Mouse (Mus musculus): ENCODE results near the gene Hoga1. TPM values are rescaled to one million over a fixed set of nuclear protein-coding genes. Genes with fewer than 3 reads are reported as not detected.

Hoga1 gene
- polyA plus RNA-seq, 1 experiment from 2014 or later: 1.3 TPM

- Histone ChIP-seq H3K27ac (replicated peaks; ENCODE audit: low read depth, low read length) (no peak overlapping the region), H3K27me3 (ENCODE audit: control insufficient read depth, insufficient read depth, low read length) (no peaks in the 10 kb centered on the region), H3K4me3 (replicated peaks; ENCODE audit: low read depth, low read length) (no peak overlapping the region), H3K9me3 (ENCODE audit: control insufficient read depth, low read length) (no peaks in the 10 kb centered on the region), H3K36me3 (ENCODE audit: control insufficient read depth, insufficient read depth, low read length) (no peaks in the 10 kb centered on the region), H3K9ac (replicated peaks; ENCODE audit: low read length) (no peak overlapping the region), H3K4me1 (ENCODE audit: control insufficient read depth, insufficient read depth, low read length) (no peaks in the 10 kb centered on the region), H3K4me2 (ENCODE audit: low read length) (no peak overlapping the region)
- ATAC-seq (ENCODE audit: low FRiP score, low TSS enrichment): no peak
- WGBS: 77% methylated on average over 8 of the region's 8 CpGs
- no peak for DNase-seq
Measured at GRCm38 (mm10) chr19:42006568-42006967, 38.8 kb upstream of the Hoga1 start.

- Histone ChIP-seq H3K4me3 (replicated peaks; ENCODE audit: low read depth, low read length) (no peak overlapping the region), H3K9ac (replicated peaks; ENCODE audit: low read length) (no peak overlapping the region), H3K4me1 (ENCODE audit: control insufficient read depth, insufficient read depth, low read length) (no peaks in the 10 kb centered on the region), H3K27ac (replicated peaks; ENCODE audit: low read depth, low read length) (no peak overlapping the region), H3K9me3 (ENCODE audit: control insufficient read depth, low read length) (no peaks in the 10 kb centered on the region), H3K36me3 (ENCODE audit: control insufficient read depth, insufficient read depth, low read length) (no peaks in the 10 kb centered on the region), H3K4me2 (ENCODE audit: low read length) (no peak overlapping the region), H3K27me3 (ENCODE audit: control insufficient read depth, insufficient read depth, low read length) (no peaks in the 10 kb centered on the region)
- DNase-seq (no peak), ATAC-seq (ENCODE audit: low FRiP score, low TSS enrichment) (no peak)
- WGBS: 64% methylated on average over 3 of the region's 3 CpGs
Measured at GRCm38 (mm10) chr19:42008586-42008985, 36.8 kb upstream of the Hoga1 start.

DNA sequence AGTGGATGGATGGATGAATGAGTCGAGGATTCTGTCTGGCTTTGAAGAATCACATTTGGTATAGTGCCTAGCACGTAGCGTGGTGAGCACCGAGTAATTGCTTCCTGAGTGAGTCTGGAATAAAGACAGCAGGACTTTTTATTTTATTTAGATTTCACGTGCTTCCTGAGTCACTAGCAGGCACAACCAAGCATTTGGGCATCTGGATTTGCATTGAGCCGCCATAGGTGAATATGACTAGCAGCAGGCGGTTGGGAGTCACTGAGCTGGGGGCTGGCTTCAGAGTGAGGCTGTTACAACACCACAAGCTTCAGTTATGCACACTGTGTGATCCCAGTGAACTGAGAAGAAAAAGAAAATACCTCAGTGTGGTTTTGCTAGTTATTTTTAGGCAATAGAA, 36.3 kb upstream of the Hoga1 start:
- 73% methylated on average over 7 of the region's 7 CpGs for WGBS
- ATAC-seq (ENCODE audit: low FRiP score, low TSS enrichment): no peak

DNA sequence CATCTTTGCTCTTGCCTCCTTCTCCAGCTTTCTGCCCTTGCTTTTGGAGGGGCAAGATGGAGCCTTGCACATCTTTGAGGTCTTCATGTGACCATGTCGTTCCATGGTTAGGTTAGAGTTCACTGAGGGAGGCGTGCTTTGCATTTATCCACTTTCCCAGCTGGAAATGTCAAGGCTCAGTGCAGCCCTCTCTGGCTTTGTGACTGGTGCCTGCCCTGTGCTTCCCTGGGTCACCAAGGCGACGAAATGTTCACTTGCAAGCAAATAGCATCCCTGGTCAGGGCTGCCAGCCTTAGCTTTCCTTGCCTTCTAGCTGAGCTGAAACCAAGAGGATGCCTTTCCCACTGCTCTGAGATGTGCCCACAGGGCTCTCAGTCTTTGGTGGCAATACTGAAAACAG, 35.0 kb upstream of the Hoga1 start:
- no peaks in the 10 kb centered on the region for H3K27me3 ChIP-seq (ENCODE audit: control insufficient read depth, insufficient read depth, low read length)
- ATAC-seq (ENCODE audit: low FRiP score, low TSS enrichment) (no peak), DNase-seq (no peak)
- H3K4me3 ChIP-seq (replicated peaks; ENCODE audit: low read depth, low read length): no peak overlapping the region
- H3K4me2 ChIP-seq (ENCODE audit: low read length): no peak overlapping the region
- no peaks in the 10 kb centered on the region for H3K36me3 ChIP-seq (ENCODE audit: control insufficient read depth, insufficient read depth, low read length)
- no peak overlapping the region for H3K9ac ChIP-seq (replicated peaks; ENCODE audit: low read length)
- H3K27ac ChIP-seq (replicated peaks; ENCODE audit: low read depth, low read length): no peak overlapping the region
- no peaks in the 10 kb centered on the region for H3K9me3 ChIP-seq (ENCODE audit: control insufficient read depth, low read length)
- WGBS: 36% methylated on average over 4 of the region's 4 CpGs
- H3K4me1 ChIP-seq (ENCODE audit: control insufficient read depth, insufficient read depth, low read length): no peaks in the 10 kb centered on the region

More for the DNA sequence above, 36.3 kb upstream of the Hoga1 start:
- Histone ChIP-seq H3K27me3 (ENCODE audit: control insufficient read depth, insufficient read depth, low read length) (no peaks in the 10 kb centered on the region), H3K9me3 (ENCODE audit: control insufficient read depth, low read length) (no peaks in the 10 kb centered on the region), H3K9ac (replicated peaks; ENCODE audit: low read length) (no peak overlapping the region), H3K4me3 (replicated peaks; ENCODE audit: low read depth, low read length) (no peak overlapping the region), H3K27ac (replicated peaks; ENCODE audit: low read depth, low read length) (no peak overlapping the region), H3K4me2 (ENCODE audit: low read length) (no peak overlapping the region), H3K4me1 (ENCODE audit: control insufficient read depth, insufficient read depth, low read length) (no peaks in the 10 kb centered on the region), H3K36me3 (ENCODE audit: control insufficient read depth, insufficient read depth, low read length) (no peaks in the 10 kb centered on the region)
- no peak for DNase-seq

GRCm38 (mm10) chr19:42011123-42011522, 34.3 kb upstream of the Hoga1 start:
- ATAC-seq (ENCODE audit: low FRiP score, low TSS enrichment) (no peak), DNase-seq (no peak)
- no peaks in the 10 kb centered on the region for H3K4me1 ChIP-seq (ENCODE audit: control insufficient read depth, insufficient read depth, low read length)
- H3K4me3 ChIP-seq (replicated peaks; ENCODE audit: low read depth, low read length): no peak overlapping the region
- WGBS: 81% methylated on average over 7 of the region's 7 CpGs
- no peaks in the 10 kb centered on the region for H3K36me3 ChIP-seq (ENCODE audit: control insufficient read depth, insufficient read depth, low read length)
- H3K9ac ChIP-seq (replicated peaks; ENCODE audit: low read length): no peak overlapping the region
- no peaks in the 10 kb centered on the region for H3K27me3 ChIP-seq (ENCODE audit: control insufficient read depth, insufficient read depth, low read length)
- no peaks in the 10 kb centered on the region for H3K9me3 ChIP-seq (ENCODE audit: control insufficient read depth, low read length)
- H3K4me2 ChIP-seq (ENCODE audit: low read length): no peak overlapping the region
- H3K27ac ChIP-seq (replicated peaks; ENCODE audit: low read depth, low read length): no peak overlapping the region

DNA sequence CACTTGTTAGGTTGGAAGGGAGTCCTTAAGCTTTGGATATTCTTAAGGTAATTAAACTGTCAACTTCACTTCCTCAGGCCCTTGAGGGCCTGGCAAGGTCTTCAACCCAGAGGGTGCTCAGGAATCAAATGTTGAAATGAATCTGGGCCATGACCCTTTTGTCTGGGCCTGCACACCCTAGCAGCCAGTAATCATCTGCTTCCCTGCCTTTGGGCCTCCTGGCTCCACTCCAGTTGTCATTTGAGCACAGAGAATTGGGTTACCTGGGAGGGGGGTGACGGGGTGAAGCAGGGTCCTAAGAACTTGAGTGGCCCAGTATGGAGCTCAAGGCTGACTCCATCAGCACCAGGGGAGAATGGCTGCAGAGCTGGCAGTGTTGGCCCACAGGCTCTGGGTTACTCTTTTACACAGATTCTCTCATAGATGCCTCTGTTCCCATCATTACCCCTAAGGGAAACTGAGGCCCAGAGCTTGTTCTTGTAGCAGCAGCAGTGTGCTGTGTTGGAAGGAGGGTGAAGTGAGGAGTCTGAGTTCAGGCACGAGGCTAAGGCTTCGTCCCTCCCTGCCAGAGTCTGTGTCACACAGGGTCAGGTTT, 31.1 kb upstream of the Hoga1 start:
- Histone ChIP-seq H3K9ac (replicated peaks; ENCODE audit: low read length) (no peak overlapping the region), H3K9me3 (ENCODE audit: control insufficient read depth, low read length) (no peaks in the 10 kb centered on the region), H3K4me3 (replicated peaks; ENCODE audit: low read depth, low read length) (no peak overlapping the region), H3K27me3 (ENCODE audit: control insufficient read depth, insufficient read depth, low read length) (no peaks in the 10 kb centered on the region), H3K4me2 (ENCODE audit: low read length) (no peak overlapping the region), H3K27ac (replicated peaks; ENCODE audit: low read depth, low read length) (no peak overlapping the region), H3K4me1 (ENCODE audit: control insufficient read depth, insufficient read depth, low read length) (no peaks in the 10 kb centered on the region), H3K36me3 (ENCODE audit: control insufficient read depth, insufficient read depth, low read length) (no peaks in the 10 kb centered on the region)
- ATAC-seq (ENCODE audit: low FRiP score, low TSS enrichment) (no peak), DNase-seq (no peak)
- WGBS: 88% methylated on average over 3 of the region's 3 CpGs

DNA sequence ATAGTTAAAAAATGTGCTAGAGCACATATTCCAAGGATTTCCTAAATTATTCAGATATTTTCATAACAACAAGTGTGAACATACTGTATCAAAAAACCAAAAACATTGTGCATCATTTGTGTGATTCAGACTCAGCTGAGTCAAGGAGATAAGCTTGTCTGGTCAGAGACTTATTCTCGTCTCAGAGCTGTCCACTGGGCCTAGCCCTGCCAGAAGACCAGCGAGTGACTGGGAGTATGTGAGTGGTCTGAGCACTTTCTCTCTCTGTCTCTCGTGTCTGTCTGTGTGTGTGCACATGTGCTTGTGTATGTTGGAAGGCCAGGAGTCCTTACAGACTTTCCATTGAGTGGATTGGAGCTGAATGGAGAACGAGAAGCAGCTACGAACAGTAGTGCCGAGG, 30.4 kb upstream of the Hoga1 start:
- no peaks in the 10 kb centered on the region for H3K36me3 ChIP-seq (ENCODE audit: control insufficient read depth, insufficient read depth, low read length)
- no peak for DNase-seq

GRCm38 (mm10) chr19:42016251-42016650, 29.2 kb upstream of the Hoga1 start:
- 64% methylated on average over 4 of the region's 4 CpGs for WGBS
- H3K4me1 ChIP-seq (ENCODE audit: control insufficient read depth, insufficient read depth, low read length): no peaks in the 10 kb centered on the region
- ATAC-seq (ENCODE audit: low FRiP score, low TSS enrichment): no peak

More for the DNA sequence above, 30.4 kb upstream of the Hoga1 start:
- no peak overlapping the region for H3K27ac ChIP-seq (replicated peaks; ENCODE audit: low read depth, low read length)
- H3K4me2 ChIP-seq (ENCODE audit: low read length): no peak overlapping the region
- H3K4me3 ChIP-seq (replicated peaks; ENCODE audit: low read depth, low read length): no peak overlapping the region
- WGBS: 83% methylated on average over 6 of the region's 6 CpGs
- H3K9ac ChIP-seq (replicated peaks; ENCODE audit: low read length): no peak overlapping the region
- no peaks in the 10 kb centered on the region for H3K4me1 ChIP-seq (ENCODE audit: control insufficient read depth, insufficient read depth, low read length)
- no peak for ATAC-seq (ENCODE audit: low FRiP score, low TSS enrichment)
- no peaks in the 10 kb centered on the region for H3K27me3 ChIP-seq (ENCODE audit: control insufficient read depth, insufficient read depth, low read length)
- H3K9me3 ChIP-seq (ENCODE audit: control insufficient read depth, low read length): no peaks in the 10 kb centered on the region

GRCm38 (mm10) chr19:42016840-42017239, 28.6 kb upstream of the Hoga1 start:
- H3K36me3 ChIP-seq (ENCODE audit: control insufficient read depth, insufficient read depth, low read length): no peaks in the 10 kb centered on the region
- 56% methylated on average over 5 of the region's 5 CpGs for WGBS
- DNase-seq (no peak), ATAC-seq (ENCODE audit: low FRiP score, low TSS enrichment) (no peak)
- no peak overlapping the region for H3K9ac ChIP-seq (replicated peaks; ENCODE audit: low read length)
- H3K4me1 ChIP-seq (ENCODE audit: control insufficient read depth, insufficient read depth, low read length): no peaks in the 10 kb centered on the region
- no peaks in the 10 kb centered on the region for H3K27me3 ChIP-seq (ENCODE audit: control insufficient read depth, insufficient read depth, low read length)
- H3K4me2 ChIP-seq (ENCODE audit: low read length): no peak overlapping the region
- no peak overlapping the region for H3K27ac ChIP-seq (replicated peaks; ENCODE audit: low read depth, low read length)
- H3K9me3 ChIP-seq (ENCODE audit: control insufficient read depth, low read length): no peaks in the 10 kb centered on the region
- H3K4me3 ChIP-seq (replicated peaks; ENCODE audit: low read depth, low read length): no peak overlapping the region

More at GRCm38 (mm10) chr19:42016251-42016650, 29.2 kb upstream of the Hoga1 start:
- no peak overlapping the region for H3K9ac ChIP-seq (replicated peaks; ENCODE audit: low read length)
- no peak overlapping the region for H3K27ac ChIP-seq (replicated peaks; ENCODE audit: low read depth, low read length)
- H3K4me3 ChIP-seq (replicated peaks; ENCODE audit: low read depth, low read length): no peak overlapping the region
- no peaks in the 10 kb centered on the region for H3K9me3 ChIP-seq (ENCODE audit: control insufficient read depth, low read length)
- H3K36me3 ChIP-seq (ENCODE audit: control insufficient read depth, insufficient read depth, low read length): no peaks in the 10 kb centered on the region
- no peak overlapping the region for H3K4me2 ChIP-seq (ENCODE audit: low read length)
- no peak for DNase-seq
- no peaks in the 10 kb centered on the region for H3K27me3 ChIP-seq (ENCODE audit: control insufficient read depth, insufficient read depth, low read length)

Measured in midbrain, embryonic 14.5 days (tissue).